Mouse (Mus musculus) left cerebral cortex, postnatal 14 days (tissue): ENCODE data around the gene Chst3. TPM values are rescaled to one million over a fixed set of nuclear protein-coding genes. Genes with fewer than 3 reads are reported as not detected.

Source experiments
- microRNA-seq, 2 experiments: library from miRNA; unstranded; fragments of <30 nt; microRNA quantifications; one replicate each; pipeline ENCODE4 v1.2.0; 2022
- total RNA-seq, 2 experiments: library from RNA; stranded (reverse); gene quantifications; 2 replicates each; pipeline ENCODE4 v1.2.3; 2021

Gene Chst3
- total RNA-seq, 2 experiments from 2014 or later = 2.2 to 2.6 TPM

Small RNA genes lying within 50 kb of the gene (microRNA-seq; reads per million reads assigned to microRNA genes)
- 0 reads per million in 2 experiments for gene Gm22117

Other genes starting within 250 kb of the Chst3 start
- 10 to 100 TPM; 18.1 to 19.4 TPM for gene Ascc1, start 216.5 kb downstream of the Chst3 start, total RNA-seq
- 10 to 100 TPM; 60.8 to 67.3 TPM for gene Anapc16, start 216.1 kb downstream of the Chst3 start, total RNA-seq
- 100 to 1,000 TPM; 564 to 596 TPM for gene Spock2, start 113.0 kb downstream of the Chst3 start, total RNA-seq
- 1,000 to 10,000 TPM; 1,462 to 1,465 TPM for gene Psap, start 58.4 kb upstream of the Chst3 start, total RNA-seq
- gene Vsir, start 127.6 kb upstream of the Chst3 start, total RNA-seq = 10 to 100 TPM; 24.9 to 25.8 TPM
- gene Gm17455, start 180.5 kb upstream of the Chst3 start, total RNA-seq = 1 to 10 TPM in 1 of 2 experiments, not detected in 1; 1.3 TPM